Mouse (Mus musculus): ENCODE data around the gene Ctdspl.

Ctdspl gene

GRCm38 (mm10) chr9:118949654-118950053 is 23.4 kb downstream of the Ctdspl start:
- DNase-seq (ENCODE audit: low read depth, low spot score) = no peak

- DNase-seq (ENCODE audit: low read depth, low spot score) = no peak
These were observed 23.8 kb downstream of the Ctdspl start for GRCm38 (mm10) chr9:118950061-118950460.

- no peak for DNase-seq (ENCODE audit: low read depth, low spot score)
These were observed 24.5 kb downstream of the Ctdspl start for GRCm38 (mm10) chr9:118950751-118951150.

- DNase-seq (ENCODE audit: low read depth, low spot score) = no peak
These were observed 25.1 kb downstream of the Ctdspl start for GRCm38 (mm10) chr9:118951381-118951780.

GRCm38 (mm10) chr9:118952180-118952579 is 25.9 kb downstream of the Ctdspl start:
- no peak for DNase-seq (ENCODE audit: low read depth, low spot score)

- no peak for DNase-seq (ENCODE audit: low read depth, low spot score)
These were observed 27.4 kb downstream of the Ctdspl start for GRCm38 (mm10) chr9:118953465-118954194.

DNA sequence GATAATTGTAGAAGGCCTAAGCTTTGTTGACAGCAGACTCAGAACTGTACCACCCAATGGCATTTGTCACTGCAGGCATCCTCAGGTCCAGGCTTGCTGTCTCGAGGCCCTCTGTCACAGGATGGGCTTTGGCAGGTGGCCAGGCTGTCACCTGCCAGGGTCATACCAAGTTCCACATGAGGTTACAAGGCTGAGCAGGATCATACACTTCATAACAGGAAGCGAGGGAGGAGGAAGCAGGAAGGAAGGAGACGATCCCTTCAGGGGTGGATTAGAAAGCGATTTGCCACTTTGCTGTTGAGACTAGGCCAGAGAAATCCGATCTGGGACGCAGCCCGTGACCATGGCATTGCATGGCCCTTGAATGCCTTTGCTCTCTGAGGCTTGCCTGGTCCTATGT is 32.5 kb downstream of the Ctdspl start:
- no peak for DNase-seq (ENCODE audit: low read depth, low spot score)

DNA sequence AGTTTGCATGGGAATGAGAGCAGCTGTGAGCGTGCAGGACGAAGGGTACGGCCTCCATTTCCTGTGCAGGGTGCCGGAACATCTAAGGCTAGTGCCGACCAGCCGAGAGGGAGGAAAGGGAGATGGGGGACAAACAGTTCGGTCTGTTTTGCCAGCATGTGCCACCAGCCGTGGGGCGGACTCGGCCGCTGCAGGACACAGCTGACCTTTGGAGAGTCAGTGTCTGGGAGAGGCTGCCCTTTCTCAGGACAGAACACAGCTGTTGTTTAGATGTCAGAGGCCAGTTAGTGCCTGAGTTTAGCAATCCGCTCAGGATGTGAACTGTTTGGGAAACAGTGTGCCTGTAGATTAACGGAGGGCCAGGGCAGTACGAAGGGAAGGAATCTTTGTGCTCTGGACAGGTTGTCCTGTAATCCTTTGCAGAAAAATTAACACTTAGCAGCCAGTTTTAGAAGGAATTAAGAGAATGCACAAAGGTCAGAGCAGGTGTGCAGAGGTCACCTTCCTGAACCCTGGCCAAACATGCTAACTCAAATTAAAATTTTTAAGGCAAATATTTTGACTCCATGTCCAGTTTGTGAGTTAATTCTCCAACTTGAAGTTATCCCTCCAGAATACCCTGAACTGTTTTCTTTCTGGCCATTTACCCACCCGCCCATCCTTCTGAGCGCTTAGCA is 34.3 kb downstream of the Ctdspl start:
- no peak for DNase-seq (ENCODE audit: low read depth, low spot score)

DNA sequence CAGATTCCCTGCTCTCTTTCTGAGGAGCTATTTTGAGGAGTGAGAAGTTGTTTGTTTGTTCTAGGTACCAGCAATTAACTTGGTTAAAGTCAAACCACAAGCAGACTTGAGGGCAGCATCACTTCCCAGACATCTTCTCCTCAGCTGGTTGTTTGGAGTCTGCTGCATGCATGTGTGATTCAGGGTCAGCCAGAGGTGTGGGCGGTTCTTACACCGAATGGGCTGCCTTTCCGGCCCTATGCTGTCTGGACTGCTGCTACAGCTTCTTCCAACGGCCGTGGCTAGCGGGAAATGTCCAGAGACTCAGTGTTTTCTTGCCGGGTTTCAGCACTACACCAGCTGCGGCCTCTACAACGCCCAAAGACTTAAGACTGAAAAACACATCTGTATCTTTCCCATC is 36.9 kb downstream of the Ctdspl start:
- DNase-seq (ENCODE audit: low read depth, low spot score) = no peak

- DNase-seq (ENCODE audit: low read depth, low spot score) = no peak
These were observed 38.2 kb downstream of the Ctdspl start for GRCm38 (mm10) chr9:118964263-118965034.

GRCm38 (mm10) chr9:118969810-118970209 is 43.6 kb downstream of the Ctdspl start:
- DNase-seq (ENCODE audit: low read depth, low spot score) = no peak

- no peak for DNase-seq (ENCODE audit: low read depth, low spot score)
These were observed 46.8 kb downstream of the Ctdspl start for GRCm38 (mm10) chr9:118973028-118973427.

GRCm38 (mm10) chr9:118973566-118973965 is 47.3 kb downstream of the Ctdspl start:
- DNase-seq (ENCODE audit: low read depth, low spot score) = no peak

GRCm38 (mm10) chr9:118974148-118974547 is 47.9 kb downstream of the Ctdspl start:
- DNase-seq (ENCODE audit: low read depth, low spot score) = no peak

DNA sequence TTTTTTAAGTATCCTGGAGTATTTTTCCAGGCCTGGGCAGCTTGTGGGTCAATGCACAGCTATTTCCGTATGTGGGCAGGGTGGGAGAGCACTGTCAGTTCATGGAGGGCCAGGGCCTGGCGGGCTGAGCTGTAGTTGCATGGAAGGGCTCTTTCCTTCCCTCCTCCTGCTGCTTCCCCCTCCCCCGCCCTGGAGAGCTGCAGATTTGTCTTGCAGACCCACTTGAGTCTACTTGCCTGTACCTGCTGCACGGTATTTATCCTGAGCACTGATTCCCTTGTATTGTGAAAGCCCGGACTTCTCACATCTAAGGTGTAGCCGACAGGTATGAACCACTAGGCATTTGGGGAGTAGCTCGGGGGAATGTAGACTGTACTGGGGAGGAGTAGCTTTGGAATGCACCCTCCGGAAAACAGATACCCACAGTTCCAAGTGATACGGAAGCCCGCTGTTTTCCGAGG is 49.0 kb downstream of the Ctdspl start:
- DNase-seq (ENCODE audit: low read depth, low spot score) = no peak

DNA sequence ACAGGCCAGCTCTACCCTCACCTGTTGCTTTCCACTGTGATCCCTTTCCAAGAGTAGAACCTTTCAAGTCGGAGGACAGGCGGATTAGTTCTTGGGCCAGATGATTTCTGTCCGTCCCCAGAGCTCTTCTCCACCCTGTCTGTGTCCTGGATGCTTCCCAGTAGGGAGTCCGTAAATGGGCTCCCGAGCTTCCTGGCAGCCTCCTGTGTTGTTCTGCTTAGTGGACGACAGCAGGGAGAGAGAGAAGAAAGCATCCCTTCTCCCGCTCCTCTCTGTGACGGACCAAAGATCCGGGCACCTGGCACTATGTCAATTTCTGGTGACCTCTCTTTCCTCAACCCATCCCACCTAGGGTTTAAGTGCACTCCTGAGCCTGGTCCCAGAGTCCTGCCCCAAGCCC is 49.5 kb downstream of the Ctdspl start:
- DNase-seq (ENCODE audit: low read depth, low spot score) = no peak

DNA sequence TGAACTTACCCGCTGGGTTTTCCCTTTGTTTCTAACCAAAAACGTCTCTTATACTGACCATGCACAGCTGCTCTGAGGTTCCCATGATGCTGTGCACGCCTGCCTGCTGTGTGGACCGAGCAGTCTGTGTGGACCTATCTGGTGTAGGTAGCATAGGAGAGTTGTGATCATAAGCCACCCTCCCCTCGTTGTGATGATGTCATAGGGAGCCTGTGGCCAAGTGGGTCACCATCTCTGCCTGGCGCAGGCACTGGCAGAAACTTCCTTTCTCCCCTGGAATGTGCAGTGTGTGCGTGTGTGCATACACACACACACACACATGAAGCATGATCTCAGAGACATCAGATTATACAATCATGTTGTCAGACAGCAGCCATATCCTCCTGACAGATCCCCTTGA is 50.3 kb downstream of the Ctdspl start:
- no peak for DNase-seq (ENCODE audit: low read depth, low spot score)

DNA sequence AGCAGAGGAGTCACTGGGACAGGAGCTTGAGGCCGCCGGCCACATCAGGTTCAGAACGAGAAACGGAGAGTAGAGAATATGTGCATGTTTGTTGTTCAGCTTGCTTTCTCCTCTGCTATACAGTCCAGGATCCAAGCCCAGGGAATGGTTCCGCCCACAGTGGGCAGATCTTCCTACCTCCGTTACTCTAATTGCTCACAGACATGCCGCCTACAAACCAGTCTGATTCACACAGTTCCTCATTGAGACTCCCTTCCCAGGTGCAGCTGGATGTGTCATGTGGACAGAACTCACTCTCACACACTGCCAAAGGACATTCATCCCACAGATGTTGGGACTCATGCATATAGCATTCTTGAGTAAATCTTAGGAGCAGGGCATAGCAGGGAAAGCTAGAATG is 51.2 kb downstream of the Ctdspl start:
- no peak for DNase-seq (ENCODE audit: low read depth, low spot score)

GRCm38 (mm10) chr9:118980411-118980823 is 54.2 kb downstream of the Ctdspl start:
- DNase-seq (ENCODE audit: low read depth, low spot score) = peak; percentile 20

DNA sequence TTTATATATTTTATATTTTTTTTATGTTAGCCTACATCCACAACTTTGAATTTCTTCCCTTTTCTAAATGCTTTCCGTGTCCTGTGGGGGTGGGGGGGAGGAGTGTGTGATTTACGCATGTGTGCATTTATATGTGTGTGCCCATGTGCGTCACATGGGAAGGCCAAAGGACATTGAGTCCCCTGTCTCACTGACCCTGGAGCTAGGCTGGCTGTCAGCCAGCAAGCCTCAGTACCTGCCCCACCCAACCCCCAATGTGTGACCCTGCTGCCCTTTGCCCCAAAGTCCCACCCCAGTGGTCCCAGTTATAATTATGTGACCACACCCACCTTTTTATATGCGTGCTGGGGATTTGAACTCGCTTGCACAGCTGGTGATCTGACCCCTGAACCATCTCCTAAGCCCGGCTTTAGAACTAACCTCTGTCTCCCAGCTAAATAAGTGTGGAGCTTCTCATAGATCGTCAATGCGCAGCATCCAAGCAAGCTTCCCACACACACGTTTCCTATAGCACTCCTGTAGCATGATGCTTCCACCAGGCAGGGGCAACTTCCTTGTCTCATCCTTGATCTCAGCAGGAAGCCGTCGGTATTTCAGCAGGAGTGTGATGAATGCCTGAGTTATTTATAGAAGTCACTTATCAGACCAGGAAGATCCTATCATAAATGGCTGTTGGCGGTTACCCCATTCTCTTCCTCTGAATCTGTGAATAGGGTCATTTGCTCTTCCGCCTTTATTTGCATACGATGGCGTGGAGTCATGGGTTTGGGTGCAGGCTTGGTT is 58.6 kb downstream of the Ctdspl start:
- no peak for DNase-seq (ENCODE audit: low read depth, low spot score)

- no peak for DNase-seq (ENCODE audit: low read depth, low spot score)
These were observed 60.0 kb downstream of the Ctdspl start for GRCm38 (mm10) chr9:118986286-118986685.
